Mouse (Mus musculus) midbrain, postnatal 0 days (tissue): ENCODE measurements around the gene Spata13. TPM values are rescaled to one million over a fixed set of nuclear protein-coding genes. Genes with fewer than 3 reads are reported as not detected.

Experiments
- ATAC-seq: fragments of 200-750 bp; cut with Nextera tagmentation; 2 replicates; pipeline ENCODE4 v1.8.0; 2017; ENCODE audit warnings: moderate number of reproducible peaks, mild to moderate bottlenecking, moderate TSS enrichment, moderate library complexity; ENCODE audit not compliant: low FRiP score
- DNase-seq: peaks from one replicate; pipeline ENCODE4 v3.0.0-alpha.2; 2015; ENCODE audit warnings: low spot score
- H3K27ac ChIP-seq: fragments of 300-500 bp; sonication (generic); 2 replicates; pipeline ENCODE4 v1.5.1; 2014; ENCODE audit warnings: low read depth, mild to moderate bottlenecking, low read length, mixed read lengths
- H3K27me3 ChIP-seq: fragments of 300-500 bp; sonication (generic); 2 replicates; pipeline ENCODE4 v1.6.1; 2014; ENCODE audit warnings: low read length, control low read depth, mixed read lengths; ENCODE audit not compliant: insufficient read depth
- H3K36me3 ChIP-seq: fragments of 300-500 bp; sonication (generic); 2 replicates; pipeline ENCODE4 v1.6.1; 2014; ENCODE audit warnings: low read length, control low read depth, mixed read lengths; ENCODE audit not compliant: insufficient read depth
- H3K4me1 ChIP-seq: fragments of 300-500 bp; sonication (generic); 2 replicates; pipeline ENCODE4 v1.6.1; 2014; ENCODE audit warnings: mild to moderate bottlenecking, control low read depth, antibody characterized with exemption, low read length, mixed read lengths; ENCODE audit not compliant: insufficient read depth
- H3K4me2 ChIP-seq: fragments of 300-500 bp; sonication (generic); 2 replicates; pipeline ENCODE4 v1.6.1; 2014; ENCODE audit warnings: low read depth, mild to moderate bottlenecking, low read length, mixed read lengths; ENCODE audit not compliant: poor library complexity, severe bottlenecking
- H3K4me3 ChIP-seq: fragments of 300-500 bp; sonication (generic); 2 replicates; pipeline ENCODE4 v1.5.1; 2014; ENCODE audit warnings: low read depth, mild to moderate bottlenecking, low read length, moderate library complexity
- H3K9ac ChIP-seq: fragments of 300-500 bp; sonication (generic); replicated peaks from 2 replicates; pipeline ENCODE4 v1.6.1; 2014; ENCODE audit warnings: mild to moderate bottlenecking, low read length, moderate library complexity, mixed read lengths; ENCODE audit not compliant: poor library complexity, severe bottlenecking
- H3K9me3 ChIP-seq: fragments of 300-500 bp; sonication (generic); 2 replicates; pipeline ENCODE4 v1.6.1; 2016; ENCODE audit warnings: low read length, control low read depth
- CTCF ChIP-seq: IDR thresholded peaks from 2 replicates; pipeline ENCODE4 v1.5.1; 2016; ENCODE audit warnings: antibody characterized with exemption, mild to moderate bottlenecking
- WGBS: fragments of 180-500 bp; shearing (Covaris S2); extraction: QIAGEN DNeasy Blood & Tissue Kit; methylation state at CpG from one replicate; pipeline ENCODE4 v1.1.7; 2014; 5-methylcytosine and 5-hydroxymethylcytosine counted together
- polyA plus RNA-seq: library from polyadenylated mRNA; unstranded; fragments of >200 nt; fragmentation: Nextera tagmentation; extraction: Ambion mirVana; gene quantifications from 2 replicates; pipeline ENCODE4 v1.2.1, GENCODE M21; 2015
- total RNA-seq: library from RNA; depleted of rRNA; stranded (reverse); fragments of >200 nt; gene quantifications from 2 replicates; pipeline ENCODE4 v1.2.3, GENCODE M21; 2014

Spata13 gene
- total and polyA plus RNA-seq, 2 experiments from 2014 or later, result 12.4 to 33.0 TPM

GRCm38 (mm10) chr14:60738434-60738938 is 104.7 kb downstream of the Spata13 start:
- 66% methylated on average over 10 of the region's 10 CpGs for WGBS

GRCm38 (mm10) chr14:60739155-60739554 is 105.4 kb downstream of the Spata13 start:
- Histone ChIP-seq H3K4me2 (no peak overlapping the region), H3K27me3 (no peaks in the 10 kb centered on the region), H3K9me3 (no peaks in the 10 kb centered on the region), H3K4me3 (no peak overlapping the region), H3K9ac (no peak overlapping the region), H3K27ac (no peak overlapping the region), H3K4me1 (peaks cover 12% of the 10 kb centered on the region; the same call in 1 of the 2 replicates), H3K36me3 (no peaks in the 10 kb centered on the region)
- DNase-seq (peak; percentile 47), ATAC-seq (no peak)
- 7% methylated on average over 2 of the region's 9 CpGs for WGBS
- TF ChIP-seq CTCF, result no peak

More at GRCm38 (mm10) chr14:60738434-60738938, 104.7 kb downstream of the Spata13 start:
- no peak overlapping the region for H3K27ac ChIP-seq
- ATAC-seq, result no peak
- H3K4me2 ChIP-seq, result no peak overlapping the region
- H3K27me3 ChIP-seq, result no peaks in the 10 kb centered on the region
- TF ChIP-seq CTCF, result no peak
- no peaks in the 10 kb centered on the region for H3K36me3 ChIP-seq
- no peak for DNase-seq
- no peak overlapping the region for H3K9ac ChIP-seq
- H3K9me3 ChIP-seq, result no peaks in the 10 kb centered on the region
- H3K4me1 ChIP-seq, result peaks cover 12% of the 10 kb centered on the region; the same call in 1 of the 2 replicates
- no peak overlapping the region for H3K4me3 ChIP-seq

- Histone ChIP-seq H3K9me3 (no peaks in the 10 kb centered on the region), H3K36me3 (no peaks in the 10 kb centered on the region), H3K9ac (no peak overlapping the region), H3K4me1 (peaks cover 12% of the 10 kb centered on the region; the same call in 1 of the 2 replicates), H3K27me3 (no peaks in the 10 kb centered on the region), H3K4me3 (no peak overlapping the region), H3K27ac (no peak overlapping the region), H3K4me2 (no peak overlapping the region)
- TF ChIP-seq CTCF, result no peak
- ATAC-seq (no peak), DNase-seq (no peak)
- 72% methylated on average over 12 of the region's 12 CpGs for WGBS
These were observed 105.8 kb downstream of the Spata13 start for GRCm38 (mm10) chr14:60739616-60740015.

- 88% methylated on average over 5 of the region's 5 CpGs for WGBS
- no peak overlapping the region for H3K27ac ChIP-seq
- H3K4me1 ChIP-seq, result peaks cover 9% of the 10 kb centered on the region; the same call in 1 of the 2 replicates
These were observed 106.7 kb downstream of the Spata13 start for GRCm38 (mm10) chr14:60740507-60740906.

GRCm38 (mm10) chr14:60741033-60741432 is 107.2 kb downstream of the Spata13 start:
- Histone ChIP-seq H3K27me3 (no peaks in the 10 kb centered on the region), H3K4me1 (peaks cover 9% of the 10 kb centered on the region; the same call in 1 of the 2 replicates), H3K36me3 (no peaks in the 10 kb centered on the region), H3K4me3 (no peak overlapping the region), H3K9ac (no peak overlapping the region), H3K27ac (no peak overlapping the region), H3K9me3 (no peaks in the 10 kb centered on the region), H3K4me2 (no peak overlapping the region)
- TF ChIP-seq CTCF, result no peak
- ATAC-seq (no peak), DNase-seq (no peak)
- WGBS, result 77% methylated on average over 8 of the region's 8 CpGs

More at GRCm38 (mm10) chr14:60740507-60740906, 106.7 kb downstream of the Spata13 start:
- Histone ChIP-seq H3K36me3 (no peaks in the 10 kb centered on the region), H3K9ac (no peak overlapping the region), H3K9me3 (no peaks in the 10 kb centered on the region), H3K27me3 (no peaks in the 10 kb centered on the region), H3K4me2 (no peak overlapping the region), H3K4me3 (no peak overlapping the region)
- DNase-seq (no peak), ATAC-seq (no peak)
- TF ChIP-seq CTCF, result no peak

GRCm38 (mm10) chr14:60741490-60741981 is 107.7 kb downstream of the Spata13 start:
- ATAC-seq (no peak), DNase-seq (peak; percentile 65)
- Histone ChIP-seq H3K27me3 (no peaks in the 10 kb centered on the region), H3K9me3 (no peaks in the 10 kb centered on the region), H3K4me2 (no peak overlapping the region), H3K9ac (no peak overlapping the region), H3K27ac (no peak overlapping the region), H3K36me3 (no peaks in the 10 kb centered on the region), H3K4me3 (no peak overlapping the region), H3K4me1 (peaks cover 6% of the 10 kb centered on the region; the same call in 1 of the 2 replicates)
- TF ChIP-seq CTCF, result no peak
- WGBS, result 66% methylated on average over 6 of the region's 6 CpGs
